Mouse (Mus musculus) embryo, embryonic 11.5 days (tissue): Measurements from ENCODE around the gene Ctnna2.

Experiments used
- DNase-seq: peaks from one replicate; pipeline ENCODE4 v3.0.0-alpha.2; 2012; ENCODE audit warnings: low read depth, low spot score

Gene Ctnna2

GRCm38 (mm10) chr6:77979241-77979961, at the start of gene Ctnna2:
TSS of gene Ctnna2 (minus strand) at chr6:77979699.
- DNase-seq: peak; percentile 84

- peak; percentile 34 for DNase-seq
Observed at GRCm38 (mm10) chr6:77980137-77981052, 896 bp upstream of the Ctnna2 start.

DNA sequence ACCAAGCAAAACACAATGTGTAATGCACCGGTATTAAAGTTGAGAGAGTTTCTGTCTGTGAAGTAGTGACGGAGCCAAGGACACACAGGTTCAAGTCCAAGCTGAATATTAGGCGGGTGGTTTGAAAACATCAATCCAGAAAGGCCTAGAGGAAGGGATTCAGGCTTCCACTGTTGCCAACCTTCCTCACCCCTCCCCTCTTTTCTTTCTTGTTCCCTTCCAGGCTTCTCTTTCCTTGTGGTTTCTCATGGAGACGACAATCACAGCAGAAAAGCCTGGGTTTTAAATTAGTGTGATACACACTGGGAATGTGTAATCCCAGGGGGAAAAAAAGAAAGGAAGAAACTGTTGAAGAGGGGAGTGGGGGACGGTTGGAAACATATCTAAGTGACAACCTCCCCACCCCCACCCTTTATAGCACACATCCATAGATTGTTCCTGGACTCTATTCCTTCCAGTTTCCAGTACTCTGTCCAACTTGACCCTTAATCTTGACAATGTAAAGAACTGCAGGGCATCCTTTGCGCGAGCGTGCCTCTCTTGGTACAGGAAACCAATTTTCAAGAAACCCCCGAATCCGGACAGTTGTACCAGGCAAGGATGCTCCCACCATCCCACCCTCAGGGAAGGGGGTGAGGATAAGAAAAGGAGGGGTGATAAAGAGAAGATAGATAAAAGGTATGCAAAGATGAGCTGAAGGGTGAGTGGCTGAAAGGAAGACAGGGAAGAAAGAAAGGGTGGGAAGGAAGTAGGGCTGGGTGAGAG, 841 bp downstream of the Ctnna2 start:
- DNase-seq: no peak

- no peak for DNase-seq
Observed at GRCm38 (mm10) chr6:77970545-77971242, 8.8 kb downstream of the Ctnna2 start.

GRCm38 (mm10) chr6:77969774-77970173, 9.7 kb downstream of the Ctnna2 start:
- DNase-seq: no peak

DNA sequence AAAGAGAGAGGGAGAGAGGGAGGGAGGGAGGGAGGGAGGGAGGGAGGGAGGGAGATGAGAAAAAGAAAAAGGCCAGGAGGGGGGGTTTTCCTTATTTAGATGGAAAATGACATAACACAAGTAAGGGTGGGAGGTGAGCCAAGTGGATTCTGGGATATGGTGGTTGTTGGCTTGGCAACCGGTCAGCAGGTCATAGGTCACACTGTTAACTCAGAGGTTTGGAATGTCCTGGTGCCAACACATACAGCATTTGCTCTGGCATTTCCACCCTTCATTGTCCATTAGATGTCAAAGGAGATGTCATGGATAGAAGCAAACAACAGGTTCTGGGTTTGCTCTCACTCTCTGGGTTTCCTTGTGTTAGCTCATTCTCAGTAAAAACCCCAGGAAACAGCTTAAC, 17.5 kb downstream of the Ctnna2 start:
- DNase-seq: no peak

- DNase-seq: no peak
Observed at GRCm38 (mm10) chr6:77951276-77951675, 28.2 kb downstream of the Ctnna2 start.

DNA sequence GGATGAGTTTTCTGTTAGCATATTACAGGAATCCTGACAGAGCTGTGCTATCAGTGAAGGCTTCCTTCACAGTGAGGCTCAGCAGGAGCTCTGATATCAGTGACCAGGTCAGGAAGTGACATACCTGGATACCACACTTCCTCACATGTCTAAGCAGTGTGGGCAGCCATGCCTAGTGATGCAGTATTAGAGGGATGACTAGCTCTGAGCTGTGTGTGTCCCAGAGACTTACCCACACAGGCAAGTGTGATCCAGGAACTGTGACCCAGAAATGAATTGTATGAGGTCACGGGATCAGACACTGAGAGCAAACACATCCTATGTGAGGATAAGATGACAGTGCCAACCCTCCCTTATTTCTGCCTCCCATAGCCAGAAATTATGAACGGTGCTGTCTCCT, 28.8 kb downstream of the Ctnna2 start:
- DNase-seq: no peak

GRCm38 (mm10) chr6:77929375-77929774, 50.1 kb downstream of the Ctnna2 start:
- DNase-seq: no peak

DNA sequence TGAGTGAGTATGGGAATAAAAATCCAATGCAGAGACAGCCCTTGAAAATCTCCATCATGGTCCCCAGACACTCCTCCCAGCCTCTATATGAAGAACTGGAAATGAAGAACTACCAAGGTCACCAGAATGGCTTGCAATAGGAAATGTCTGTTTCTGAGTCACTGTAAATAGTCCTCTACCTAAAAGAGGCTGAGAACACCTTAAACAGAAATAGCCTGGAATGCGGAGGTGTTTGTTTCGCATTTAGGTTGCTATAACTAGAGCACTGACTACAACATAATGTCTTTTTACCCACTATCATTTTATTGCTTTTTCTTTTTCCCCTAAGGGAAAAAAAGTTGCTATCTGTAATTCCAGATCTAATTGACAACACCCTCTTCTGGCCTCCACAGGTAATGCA, 106.3 kb downstream of the Ctnna2 start:
- no peak for DNase-seq

- DNase-seq: no peak
Observed at GRCm38 (mm10) chr6:77869313-77869712, 110.2 kb downstream of the Ctnna2 start.

GRCm38 (mm10) chr6:77868119-77868518, 111.4 kb downstream of the Ctnna2 start:
- no peak for DNase-seq

GRCm38 (mm10) chr6:77863379-77863778, 116.1 kb downstream of the Ctnna2 start:
- no peak for DNase-seq

DNA sequence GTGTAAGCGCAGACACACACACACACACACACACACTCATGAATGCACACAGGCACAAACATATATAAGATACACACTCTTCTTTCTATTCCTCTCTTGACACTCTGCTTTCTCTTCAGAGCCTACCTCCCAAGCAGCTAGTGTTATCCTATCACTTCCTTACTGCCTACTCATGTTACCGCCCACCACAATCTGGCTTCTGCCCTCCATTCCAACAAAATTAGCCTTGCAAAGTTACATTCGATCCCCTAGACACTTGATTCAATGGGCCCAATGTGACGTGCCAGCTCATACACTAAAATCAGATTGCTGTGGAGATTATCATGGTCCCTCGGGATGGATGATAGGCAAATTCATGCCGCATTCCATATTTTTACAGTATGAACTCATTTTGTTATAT, 116.7 kb downstream of the Ctnna2 start:
- DNase-seq: no peak

GRCm38 (mm10) chr6:77849438-77849837, 130.1 kb downstream of the Ctnna2 start:
- no peak for DNase-seq

DNA sequence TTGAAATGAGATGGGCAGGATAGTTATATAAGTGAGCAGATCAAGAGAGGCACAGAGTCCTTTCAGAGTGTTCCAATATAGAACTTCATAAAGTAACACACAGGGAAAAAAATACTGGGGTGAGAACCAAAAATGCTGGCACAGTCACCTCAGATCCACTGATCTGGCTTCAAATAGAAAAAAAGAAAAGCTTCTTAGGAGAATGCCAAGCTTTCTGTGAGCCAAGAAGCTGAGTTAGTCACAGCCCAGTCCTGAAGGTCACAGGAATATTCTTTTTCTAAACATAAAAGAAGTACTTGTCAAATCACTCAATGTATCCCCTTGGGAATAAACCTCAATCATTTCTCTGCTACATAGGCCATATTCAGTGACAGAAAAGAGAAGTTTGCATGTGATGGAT, 130.7 kb downstream of the Ctnna2 start:
- DNase-seq: no peak

GRCm38 (mm10) chr6:77847651-77848050, 131.8 kb downstream of the Ctnna2 start:
- no peak for DNase-seq

DNA sequence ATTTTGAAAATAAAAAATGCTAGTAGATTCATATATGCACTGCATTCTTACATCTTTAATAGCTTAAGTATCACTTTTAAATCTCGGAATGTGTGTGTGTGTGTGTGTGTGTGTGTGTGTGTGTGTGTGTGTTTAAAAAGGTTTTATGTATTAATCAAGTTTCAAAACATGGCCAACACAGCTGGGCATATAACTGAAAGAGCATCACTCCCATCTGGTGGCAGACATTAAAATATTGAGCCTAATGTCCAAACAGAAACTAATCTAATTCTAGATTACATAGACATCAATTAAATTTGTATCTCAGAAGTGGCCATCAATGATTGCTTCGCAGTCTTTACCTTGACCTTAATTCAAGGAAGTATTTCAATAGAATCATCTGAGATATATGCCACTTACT, 140.4 kb downstream of the Ctnna2 start:
- DNase-seq: no peak

DNA sequence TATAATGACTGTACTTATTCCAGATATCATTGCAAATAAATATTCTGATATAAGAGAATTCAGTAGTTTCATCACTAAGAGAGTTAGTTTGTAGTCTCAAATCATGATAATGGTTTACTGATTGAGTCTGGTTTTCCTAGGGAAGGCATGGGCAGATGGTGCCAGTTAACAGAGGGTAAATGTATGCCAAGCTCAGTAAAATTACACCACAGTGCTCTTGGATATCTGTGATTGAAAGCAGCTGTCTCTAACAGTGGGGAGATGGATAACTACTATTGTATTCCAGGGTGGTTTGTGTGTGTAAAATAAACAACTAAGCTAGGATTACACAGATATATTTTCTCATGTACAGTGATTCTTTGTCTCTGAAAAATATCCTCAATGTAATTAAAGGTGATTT, 140.8 kb downstream of the Ctnna2 start:
- DNase-seq: no peak

- DNase-seq: no peak
Observed at GRCm38 (mm10) chr6:77837543-77837942, 142.0 kb downstream of the Ctnna2 start.

DNA sequence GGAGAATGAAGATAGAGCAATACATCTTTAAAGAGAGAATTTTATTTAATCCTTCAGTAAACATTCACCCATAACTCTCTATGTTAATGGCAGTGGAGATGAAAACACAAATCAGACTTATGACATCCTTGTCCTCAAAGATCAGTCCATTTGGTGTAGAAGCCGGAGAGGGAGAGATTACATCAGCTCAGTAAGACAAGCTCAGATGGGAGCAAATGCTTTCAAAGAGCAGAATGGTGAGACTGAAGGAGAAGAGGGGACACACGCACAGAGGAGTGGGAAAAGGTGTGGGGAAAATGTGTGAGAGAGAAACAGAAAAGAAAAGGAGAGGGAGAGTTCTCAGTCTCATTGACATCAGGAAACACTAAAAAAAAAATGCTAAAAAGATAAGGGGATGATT, 144.8 kb downstream of the Ctnna2 start:
- DNase-seq: no peak
